Mouse (Mus musculus) hindbrain, embryonic 16.5 days (tissue): Measurements from ENCODE around the gene Cxcr3. TPM values are rescaled to one million over a fixed set of nuclear protein-coding genes. Genes with fewer than 3 reads are reported as not detected.

Source experiments
- ATAC-seq: fragments of 200-750 bp; cut with Nextera tagmentation; 2 replicates; pipeline ENCODE4 v1.8.0; 2017; ENCODE audit warnings: moderate TSS enrichment, moderate library complexity
- H3K27ac ChIP-seq: fragments of 300-500 bp; sonication (generic); 2 replicates; pipeline ENCODE4 v1.5.1; 2014; ENCODE audit warnings: low read depth, mild to moderate bottlenecking, control low read depth, low read length, moderate library complexity
- H3K27me3 ChIP-seq: fragments of 300-500 bp; sonication (generic); replicated peaks from 2 replicates; pipeline ENCODE4 v1.6.1; 2014; ENCODE audit warnings: low read length; ENCODE audit not compliant: control insufficient read depth, insufficient read depth
- H3K36me3 ChIP-seq: fragments of 300-500 bp; sonication (generic); 2 replicates; pipeline ENCODE4 v1.6.1; 2014; ENCODE audit warnings: mild to moderate bottlenecking, low read length, moderate library complexity, mixed read lengths; ENCODE audit not compliant: control insufficient read depth, insufficient read depth
- H3K4me1 ChIP-seq: fragments of 300-500 bp; sonication (generic); 2 replicates; pipeline ENCODE4 v1.6.1; 2014; ENCODE audit warnings: low read depth, low read length; ENCODE audit not compliant: control insufficient read depth, insufficient read depth
- H3K4me2 ChIP-seq: fragments of 300-500 bp; sonication (generic); 2 replicates; pipeline ENCODE4 v1.6.1; 2014; ENCODE audit warnings: mild to moderate bottlenecking, low read length, control low read depth, moderate library complexity
- H3K4me3 ChIP-seq: fragments of 300-500 bp; sonication (generic); 2 replicates; pipeline ENCODE4 v1.5.1; 2014; ENCODE audit warnings: mild to moderate bottlenecking, low read length, control low read depth, moderate library complexity
- H3K9ac ChIP-seq: fragments of 300-500 bp; sonication (generic); 2 replicates; pipeline ENCODE4 v1.6.1; 2014; ENCODE audit warnings: low read depth, mild to moderate bottlenecking, control low read depth, low read length, moderate library complexity
- H3K9me3 ChIP-seq: fragments of 300-500 bp; sonication (generic); 2 replicates; pipeline ENCODE4 v1.6.1; 2014; ENCODE audit warnings: mild to moderate bottlenecking, low read length, moderate library complexity; ENCODE audit not compliant: control insufficient read depth
- WGBS: fragments of 180-500 bp; shearing (Covaris S2); extraction: QIAGEN DNeasy Blood & Tissue Kit; methylation state at CpG from one replicate; pipeline ENCODE4 v1.1.7; 2014; 5-methylcytosine and 5-hydroxymethylcytosine counted together
- polyA plus RNA-seq: library from polyadenylated mRNA; unstranded; fragments of >200 nt; fragmentation: Nextera tagmentation; extraction: Ambion mirVana; gene quantifications from 2 replicates; pipeline ENCODE4 v1.2.1, GENCODE M21; 2015

The Cxcr3 gene
- polyA plus RNA-seq, 1 experiment from 2014 or later: 0.09 TPM

DNA sequence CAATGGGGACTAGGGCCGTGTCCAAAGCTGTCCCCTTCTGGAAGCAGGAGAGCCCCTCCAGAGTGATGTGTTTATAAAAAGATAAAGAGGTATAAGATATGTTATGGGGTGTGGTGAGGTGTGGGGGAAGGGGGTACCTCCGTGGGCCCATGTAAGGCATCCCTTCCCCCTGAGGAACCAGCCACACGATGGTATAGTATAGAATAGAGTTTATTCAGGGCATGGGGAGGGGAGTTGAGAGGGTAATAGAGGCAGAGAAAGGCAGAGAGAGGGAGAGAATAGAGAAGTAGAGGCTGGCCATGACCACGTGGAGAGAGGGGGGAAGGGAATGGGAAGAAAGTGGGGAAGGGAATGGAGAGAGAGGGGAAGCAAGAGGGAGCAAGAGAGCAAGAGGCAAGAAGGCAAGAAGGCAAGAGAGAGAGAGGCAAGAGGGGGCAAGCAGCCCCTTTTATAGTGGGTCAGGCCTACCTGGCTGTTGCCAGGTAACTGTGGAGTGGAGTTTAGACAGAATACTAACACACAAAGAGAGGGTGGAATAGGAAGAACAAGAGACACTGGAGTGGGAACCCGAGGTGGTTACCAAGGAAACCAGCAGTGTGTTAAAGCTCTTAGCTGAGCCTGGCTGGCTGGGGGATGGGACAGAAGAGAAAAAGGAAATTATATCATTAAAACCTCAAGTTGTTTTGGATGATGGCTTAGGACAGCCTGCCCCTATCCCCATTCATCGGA is 6.4 kb upstream of the Cxcr3 start:
- 40% methylated on average over 6 of the region's 6 CpGs for WGBS
- Histone ChIP-seq H3K9me3 (no peaks in the 10 kb centered on the region), H3K27me3 (no peaks in the 10 kb centered on the region; the same call in none of the 2 replicates), H3K4me2 (no peak overlapping the region), H3K4me3 (no peak overlapping the region), H3K36me3 (no peaks in the 10 kb centered on the region), H3K9ac (no peak overlapping the region), H3K27ac (no peak overlapping the region), H3K4me1 (no peaks in the 10 kb centered on the region)
- ATAC-seq: peak; percentile 95

DNA sequence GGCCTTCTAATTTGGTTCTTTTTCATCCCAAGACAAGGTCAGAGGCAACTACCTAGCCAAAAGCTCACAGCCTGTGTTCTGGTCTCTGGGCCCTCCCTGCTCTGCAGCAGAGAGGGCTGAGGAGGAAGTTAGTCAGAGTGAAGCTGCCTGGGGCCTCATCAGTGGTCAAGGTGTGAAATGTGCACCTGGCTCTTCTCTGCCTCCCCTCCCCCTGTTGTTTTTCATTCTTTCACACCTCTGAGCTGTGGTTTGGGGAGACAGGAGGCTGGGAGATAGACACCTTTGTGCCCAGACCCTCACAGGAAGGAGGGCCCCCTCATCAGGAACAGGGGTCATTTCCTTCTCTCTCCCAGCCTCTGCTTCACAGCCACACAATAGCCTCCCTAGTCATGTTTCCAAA is 3.1 kb upstream of the Cxcr3 start:
- H3K36me3 ChIP-seq: no peaks in the 10 kb centered on the region
- ATAC-seq: no peak
- H3K9ac ChIP-seq: no peak overlapping the region
- H3K27me3 ChIP-seq: no peaks in the 10 kb centered on the region; the same call in 1 of the 2 replicates
- no peak overlapping the region for H3K4me3 ChIP-seq
- no peaks in the 10 kb centered on the region for H3K4me1 ChIP-seq
- H3K27ac ChIP-seq: no peak overlapping the region
- no peak overlapping the region for H3K4me2 ChIP-seq
- H3K9me3 ChIP-seq: no peaks in the 10 kb centered on the region

DNA sequence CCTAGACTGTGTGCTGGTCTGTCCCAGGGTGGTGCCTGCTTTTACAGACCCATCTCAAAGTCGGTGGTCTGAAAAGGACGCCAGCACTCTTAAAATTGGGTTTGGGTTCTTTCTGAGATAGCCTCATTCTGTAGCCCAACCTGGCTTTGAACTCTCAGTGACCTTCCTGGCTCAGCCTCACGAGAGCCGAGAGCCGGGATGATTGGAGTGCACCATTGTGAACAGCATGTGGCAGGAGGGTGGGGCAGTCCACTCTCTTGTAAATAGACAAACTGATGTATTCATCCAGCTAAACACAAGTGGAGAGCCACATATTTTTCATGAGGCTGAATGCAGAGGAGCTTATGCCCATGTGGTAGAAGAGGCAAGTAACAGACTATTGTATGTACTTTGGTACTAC is 912 bp upstream of the Cxcr3 start:
- WGBS: 58% methylated on average over 5 of the region's 5 CpGs
- no peak overlapping the region for H3K4me3 ChIP-seq
- H3K4me1 ChIP-seq: no peaks in the 10 kb centered on the region
- H3K4me2 ChIP-seq: no peak overlapping the region
- H3K9me3 ChIP-seq: no peaks in the 10 kb centered on the region
- H3K9ac ChIP-seq: no peak overlapping the region
- no peak for ATAC-seq
- H3K27ac ChIP-seq: no peak overlapping the region
- H3K36me3 ChIP-seq: no peaks in the 10 kb centered on the region
- H3K27me3 ChIP-seq: no peaks in the 10 kb centered on the region; the same call in 1 of the 2 replicates

- no peaks in the 10 kb centered on the region for H3K36me3 ChIP-seq
- no peaks in the 10 kb centered on the region for H3K9me3 ChIP-seq
- no peaks in the 10 kb centered on the region; the same call in 1 of the 2 replicates for H3K27me3 ChIP-seq
- H3K4me1 ChIP-seq: no peaks in the 10 kb centered on the region
- no peak overlapping the region for H3K4me2 ChIP-seq
- no peak overlapping the region for H3K9ac ChIP-seq
- H3K27ac ChIP-seq: no peak overlapping the region
- WGBS: 88% methylated on average over 3 of the region's 3 CpGs
- H3K4me3 ChIP-seq: no peak overlapping the region
- no peak for ATAC-seq
Measured at GRCm38 (mm10) chrX:101733288-101733687, 781 bp downstream of the Cxcr3 start.

DNA sequence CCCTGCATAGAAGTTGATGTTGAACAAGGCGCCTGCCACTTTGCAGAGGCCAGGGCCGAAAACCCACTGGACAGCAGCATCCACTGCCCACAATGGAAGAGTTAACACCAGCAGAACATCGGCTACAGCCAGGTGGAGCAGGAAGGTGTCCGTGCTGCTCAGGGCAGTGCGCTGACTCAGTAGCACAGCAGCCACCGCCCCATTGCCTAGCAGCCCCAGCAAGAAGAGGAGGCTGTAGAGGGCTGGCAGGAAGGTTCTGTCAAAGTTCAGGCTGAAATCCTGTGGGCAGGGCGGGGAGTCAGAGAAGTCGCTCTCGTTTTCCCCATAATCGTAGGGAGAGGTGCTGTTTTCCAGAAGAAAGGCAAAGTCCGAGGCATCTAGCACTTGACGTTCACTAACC is 1.4 kb downstream of the Cxcr3 start:
- no peak overlapping the region for H3K4me2 ChIP-seq
- no peaks in the 10 kb centered on the region for H3K4me1 ChIP-seq
- ATAC-seq: no peak
- no peak overlapping the region for H3K4me3 ChIP-seq
- H3K9me3 ChIP-seq: no peaks in the 10 kb centered on the region
- WGBS: 77% methylated on average over 12 of the region's 12 CpGs
- H3K27me3 ChIP-seq: no peaks in the 10 kb centered on the region; the same call in 1 of the 2 replicates
- H3K36me3 ChIP-seq: no peaks in the 10 kb centered on the region
- no peak overlapping the region for H3K27ac ChIP-seq
- no peak overlapping the region for H3K9ac ChIP-seq

DNA sequence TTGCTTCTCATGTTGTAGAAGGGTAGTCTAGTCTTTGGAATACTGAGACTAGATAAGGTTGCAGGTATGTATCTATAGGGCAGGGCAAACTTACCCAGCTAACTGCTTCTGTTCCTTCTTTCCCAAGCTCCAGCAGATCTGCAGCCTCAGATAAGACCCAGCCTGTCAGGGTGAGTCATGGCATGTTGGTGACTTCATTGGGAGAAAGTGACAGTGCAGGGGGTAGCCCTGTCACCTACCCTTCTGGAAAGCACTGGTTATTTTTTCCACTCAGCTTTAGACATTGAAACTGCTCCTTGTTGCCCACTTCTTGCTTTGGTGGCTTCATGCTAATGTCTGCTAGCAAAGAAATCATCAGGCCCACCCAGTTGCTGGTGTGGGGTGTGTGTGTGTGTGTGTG is 4.1 kb downstream of the Cxcr3 start:
- no peak overlapping the region for H3K4me3 ChIP-seq
- no peak for ATAC-seq
- no peaks in the 10 kb centered on the region; the same call in 1 of the 2 replicates for H3K27me3 ChIP-seq
- H3K9me3 ChIP-seq: no peaks in the 10 kb centered on the region
- no peak overlapping the region for H3K9ac ChIP-seq
- no peak overlapping the region for H3K4me2 ChIP-seq
- no peaks in the 10 kb centered on the region for H3K4me1 ChIP-seq
- H3K27ac ChIP-seq: no peak overlapping the region
- H3K36me3 ChIP-seq: no peaks in the 10 kb centered on the region

DNA sequence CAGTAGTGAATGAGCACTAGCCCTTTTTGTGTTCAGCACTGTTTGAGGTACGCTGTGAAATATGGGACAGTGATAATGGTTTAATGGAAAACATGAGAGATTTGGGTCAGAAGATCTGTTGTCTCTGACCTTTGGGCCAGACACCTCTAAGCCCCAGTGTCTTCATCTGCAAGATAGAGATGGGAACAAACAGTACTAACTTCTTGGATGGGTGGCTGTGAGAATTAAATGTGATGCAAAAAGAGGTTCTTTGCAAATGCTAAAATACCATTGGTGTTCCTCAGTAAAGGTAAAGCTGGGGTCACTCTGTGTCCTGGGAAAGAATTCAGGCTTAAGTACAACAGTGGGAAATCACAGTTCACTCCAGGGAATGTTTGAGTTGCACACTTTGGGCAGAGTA is 13.7 kb downstream of the Cxcr3 start:
- H3K9me3 ChIP-seq: no peaks in the 10 kb centered on the region

DNA sequence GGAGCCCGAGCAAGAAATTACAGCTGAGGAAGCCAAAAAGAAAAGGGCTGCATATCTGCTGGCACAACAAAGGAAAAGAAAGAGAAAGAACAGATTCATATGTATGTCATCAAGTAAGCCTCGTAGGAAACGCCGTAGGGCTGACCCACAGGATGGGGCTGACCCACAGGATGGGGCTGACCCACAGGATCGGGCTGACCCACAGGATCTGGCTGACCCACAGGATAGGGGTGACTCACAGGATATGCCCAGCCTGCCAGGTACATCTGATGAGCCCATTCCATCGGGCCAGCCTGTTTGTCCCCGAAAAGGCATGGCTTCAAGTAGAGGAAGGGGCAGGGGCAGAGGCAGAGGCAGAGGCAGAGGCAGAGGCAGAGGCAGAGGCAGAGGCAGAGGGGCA is 29.0 kb downstream of the Cxcr3 start:
- Histone ChIP-seq H3K4me2 (no peak overlapping the region), H3K9ac (no peak overlapping the region), H3K27me3 (no peaks in the 10 kb centered on the region), H3K27ac (no peak overlapping the region), H3K36me3 (no peaks in the 10 kb centered on the region), H3K4me1 (no peaks in the 10 kb centered on the region), H3K4me3 (no peak overlapping the region), H3K9me3 (no peaks in the 10 kb centered on the region)
- 80% methylated on average over 7 of the region's 7 CpGs for whole genome bisulfite sequencing
- ATAC-seq: no peak

More for the DNA sequence above, 13.7 kb downstream of the Cxcr3 start:
- ATAC-seq: no peak
- no peaks in the 10 kb centered on the region for H3K27me3 ChIP-seq
- no peak overlapping the region for H3K4me3 ChIP-seq
- no peak overlapping the region for H3K27ac ChIP-seq
- no peak overlapping the region for H3K4me2 ChIP-seq
- H3K4me1 ChIP-seq: no peaks in the 10 kb centered on the region
- 53% methylated on average over 1 of the region's 1 CpGs for WGBS
- H3K9ac ChIP-seq: no peak overlapping the region
- no peaks in the 10 kb centered on the region for H3K36me3 ChIP-seq

DNA sequence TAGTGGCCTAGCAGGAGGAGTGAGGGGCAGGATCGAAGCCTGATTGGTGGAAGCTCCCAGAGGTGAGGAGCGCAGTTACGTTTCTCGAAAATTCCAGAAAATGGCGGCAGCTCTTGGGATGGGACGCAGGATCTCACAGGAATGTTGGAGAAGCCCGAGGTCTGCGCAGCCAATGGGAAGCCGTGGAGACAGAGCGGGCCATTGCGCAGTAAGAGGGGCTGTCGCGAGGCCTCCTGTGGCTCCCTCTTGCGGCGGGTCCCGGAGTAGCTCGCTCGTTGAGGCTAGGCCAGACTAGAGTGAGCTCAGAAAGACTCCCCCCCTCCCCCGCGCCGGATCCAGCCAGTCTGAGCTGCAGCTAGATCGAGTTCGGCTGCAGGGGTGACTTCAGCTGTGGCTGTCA is 35.8 kb downstream of the Cxcr3 start:
- no peaks in the 10 kb centered on the region for H3K27me3 ChIP-seq
- H3K4me3 ChIP-seq: no peak overlapping the region
- peaks cover 19% of the 10 kb centered on the region for H3K9me3 ChIP-seq
- 51% methylated on average over 17 of the region's 23 CpGs for WGBS
- H3K27ac ChIP-seq: no peak overlapping the region
- ATAC-seq: no peak
- H3K4me2 ChIP-seq: no peak overlapping the region
- H3K9ac ChIP-seq: no peak overlapping the region
- H3K4me1 ChIP-seq: no peaks in the 10 kb centered on the region
- no peaks in the 10 kb centered on the region for H3K36me3 ChIP-seq
